Mouse (Mus musculus) naive thymus-derived CD4-positive, alpha-beta T cell, adult 2 months (primary cell): Measurements from ENCODE around the gene Phb2.

ENCODE experiments used
- DNase-seq: peaks from one replicate; pipeline ENCODE4 v3.0.0-alpha.2; 2011; ENCODE audit warnings: low read depth

The Phb2 gene

GRCm38 (mm10) chr6:124690517-124690916 lies 21.6 kb upstream of the Phb2 start:
- no peak for DNase-seq

DNA sequence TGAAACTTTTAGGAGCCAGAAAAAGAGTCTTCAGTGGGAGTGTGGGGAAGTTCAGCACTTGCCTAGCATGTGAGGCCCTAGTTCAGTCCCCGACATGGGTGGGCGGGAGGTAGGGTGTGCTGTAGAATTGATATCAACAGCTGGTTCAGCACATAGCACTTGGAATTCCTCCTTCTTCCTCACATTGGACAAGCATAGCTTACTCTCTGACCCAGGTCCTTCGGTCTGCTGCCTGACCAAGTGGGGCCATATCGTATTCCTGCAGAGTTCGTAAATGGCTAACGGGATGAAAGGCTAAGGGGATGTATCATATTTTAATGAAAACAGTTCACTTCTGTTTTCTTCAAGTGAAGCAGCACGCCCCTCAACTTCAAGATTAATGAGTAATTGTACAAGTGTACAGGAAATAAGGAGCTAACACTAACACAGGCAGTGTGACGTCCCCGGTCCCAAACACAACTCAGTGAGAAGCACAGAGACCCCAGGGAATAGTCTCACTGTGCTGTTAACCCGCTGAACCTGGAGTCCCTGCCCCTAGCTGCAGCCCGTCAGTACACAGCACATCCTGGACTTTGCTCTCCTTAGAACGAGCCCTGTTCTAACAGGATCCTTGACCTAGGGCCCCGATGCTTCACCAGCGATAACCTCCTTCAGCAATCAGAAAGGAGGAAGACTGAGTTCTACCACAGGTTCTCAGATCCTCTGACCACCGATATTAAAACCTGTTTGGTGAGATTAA lies 18.7 kb upstream of the Phb2 start:
- DNase-seq, result no peak

DNA sequence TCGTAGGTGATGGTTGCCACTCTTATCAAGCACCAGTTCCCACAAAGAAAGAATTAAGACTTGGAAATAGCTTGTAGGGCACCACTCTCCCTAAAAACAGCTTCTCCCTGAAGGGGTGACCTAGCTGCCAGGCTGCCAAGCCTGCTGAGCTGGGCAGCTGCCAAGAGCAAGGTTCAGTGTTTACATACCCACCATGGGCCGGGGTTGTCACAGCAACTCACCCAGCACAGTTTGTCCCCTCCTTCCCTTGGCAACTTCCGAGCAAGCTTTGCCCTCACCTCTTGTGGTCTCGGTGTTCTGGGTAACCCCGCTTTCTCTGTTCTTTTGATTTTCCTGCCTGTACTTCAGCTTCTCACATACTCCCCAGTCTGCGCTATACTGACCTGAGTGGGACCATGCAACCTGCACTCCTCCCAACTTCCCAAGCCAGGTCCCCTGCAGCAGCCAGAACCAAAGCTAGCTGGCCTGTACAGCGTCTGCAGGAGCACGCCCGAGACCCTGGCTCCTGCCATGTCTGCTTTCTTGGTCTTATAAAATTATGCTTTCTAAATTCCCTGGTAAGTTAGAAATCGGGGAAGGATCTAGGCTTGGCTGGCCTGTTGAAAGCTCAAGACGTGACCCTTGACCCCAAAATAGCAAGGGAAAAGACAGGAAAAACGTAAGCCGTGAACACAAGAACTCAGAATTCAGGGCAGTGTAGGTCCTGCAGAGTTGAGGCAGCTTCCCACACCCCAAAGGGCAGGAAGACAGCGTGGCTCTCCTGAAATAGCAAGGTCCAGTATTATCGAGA lies 17.8 kb upstream of the Phb2 start:
- DNase-seq, result peak; percentile 87

DNA sequence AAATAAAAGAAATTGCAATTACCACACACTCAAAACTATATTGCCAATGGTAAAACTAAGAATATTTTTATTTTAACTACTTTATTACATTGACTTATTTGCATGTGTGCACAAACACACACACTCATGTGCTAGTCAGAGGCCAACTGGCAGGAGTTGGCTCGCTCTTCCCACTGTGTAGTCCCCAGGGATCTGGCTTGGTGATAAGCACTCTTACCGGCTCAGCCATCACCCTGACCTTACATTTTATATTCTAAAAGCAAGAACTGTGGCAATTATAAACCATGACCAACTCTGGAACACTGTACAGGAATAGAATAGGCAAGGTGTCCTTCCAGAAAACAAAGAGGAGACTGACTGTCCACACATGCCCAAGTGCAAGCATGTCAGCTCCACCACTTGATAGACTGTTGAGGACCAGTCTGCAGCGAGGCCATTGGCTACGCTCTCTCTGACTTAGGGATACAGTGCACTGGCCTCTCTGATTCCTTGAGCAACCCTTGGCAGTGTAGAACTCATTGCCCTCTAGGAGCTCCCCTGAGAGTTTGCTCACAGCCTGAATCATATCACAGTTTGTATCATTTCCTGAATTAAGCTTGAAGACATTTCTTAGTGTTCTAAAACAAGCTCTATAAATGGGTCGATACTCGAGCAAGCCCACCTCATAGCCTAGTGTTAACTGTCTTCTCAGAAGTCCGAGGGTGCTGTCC lies 15.5 kb upstream of the Phb2 start:
- no peak for DNase-seq

- no peak for DNase-seq
Observed at GRCm38 (mm10) chr6:124698751-124699150, 13.4 kb upstream of the Phb2 start.

DNA sequence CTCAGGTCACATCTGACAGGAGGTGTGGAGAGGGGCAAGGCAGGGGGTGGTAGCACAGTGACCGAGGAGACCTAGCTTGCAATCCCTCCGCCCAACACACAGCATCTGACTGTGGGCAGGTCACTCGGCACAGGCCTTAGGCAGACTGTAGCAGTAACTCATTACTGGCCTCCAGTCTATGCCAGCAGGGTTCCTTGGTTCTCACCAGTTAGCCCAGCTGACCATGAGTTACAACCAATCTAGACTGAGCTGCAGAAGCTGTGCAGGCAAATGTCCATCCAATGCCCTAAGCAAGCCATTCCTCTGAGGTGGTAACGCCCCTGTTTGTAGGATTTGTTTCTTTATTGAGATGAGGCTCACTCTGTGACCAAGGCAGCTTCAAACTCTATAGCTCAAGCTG lies 12.8 kb upstream of the Phb2 start:
- no peak for DNase-seq

GRCm38 (mm10) chr6:124699962-124700610 lies 12.1 kb upstream of the Phb2 start:
- no peak for DNase-seq

GRCm38 (mm10) chr6:124701338-124701737 lies 10.8 kb upstream of the Phb2 start:
- DNase-seq, result no peak

GRCm38 (mm10) chr6:124702102-124702783 lies 9.9 kb upstream of the Phb2 start:
- DNase-seq, result no peak

DNA sequence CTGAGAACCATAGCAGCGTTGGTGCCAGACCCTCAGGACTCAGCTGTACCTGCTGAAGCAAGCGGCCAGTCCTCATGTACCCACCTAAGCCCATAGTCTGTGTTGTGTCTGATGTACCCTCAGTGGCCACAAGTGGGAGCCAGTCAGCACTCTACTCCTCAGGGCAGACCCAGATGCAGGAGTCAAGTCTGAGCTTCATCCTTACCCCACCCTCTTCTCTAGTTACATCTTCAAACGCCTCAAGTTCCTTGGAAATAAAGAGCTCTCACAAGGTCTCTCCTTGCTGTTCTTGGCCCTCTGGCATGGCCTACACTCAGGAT lies 9.4 kb upstream of the Phb2 start:
- DNase-seq, result peak; percentile 86

DNA sequence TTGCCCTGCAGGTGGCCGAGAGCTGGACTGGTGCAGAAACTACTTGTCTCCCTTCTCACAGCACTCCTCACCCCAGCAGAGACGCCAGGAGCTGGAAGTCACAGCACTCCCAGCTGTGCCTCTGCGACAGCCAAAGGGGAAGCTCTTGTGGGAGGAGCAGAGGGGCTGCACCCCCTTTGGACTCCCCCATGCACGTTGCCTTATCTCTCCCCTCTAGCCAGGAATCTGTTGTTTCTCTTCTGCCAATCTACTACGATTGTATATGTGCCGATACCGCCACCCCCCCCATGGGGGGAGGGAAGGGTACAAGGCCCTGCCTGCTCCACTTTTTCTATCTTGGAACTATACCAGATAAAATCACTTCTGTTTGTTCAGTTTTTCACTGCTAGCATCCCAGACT lies 8.3 kb upstream of the Phb2 start:
- no peak for DNase-seq

DNA sequence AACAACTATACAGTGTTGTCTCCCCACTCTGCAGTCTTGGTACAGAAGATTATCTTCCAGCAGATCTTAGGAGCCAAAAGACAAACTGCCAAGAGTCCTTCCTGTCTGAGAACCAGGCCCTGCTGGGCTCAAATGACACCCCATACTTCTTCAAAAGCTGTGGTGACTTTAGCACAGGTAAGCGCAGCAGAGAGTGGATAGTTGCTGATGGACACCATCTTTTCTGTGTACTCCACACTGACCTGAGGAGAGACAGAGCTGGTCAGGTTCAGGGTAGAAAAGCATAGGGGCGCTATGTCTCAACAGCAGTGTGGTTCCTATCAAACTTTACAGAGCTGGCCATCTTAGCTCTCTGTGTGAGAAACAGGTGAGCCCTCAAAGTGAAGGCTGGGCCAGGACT lies 7.7 kb upstream of the Phb2 start:
- no peak for DNase-seq

GRCm38 (mm10) chr6:124706061-124706627 lies 6.0 kb upstream of the Phb2 start:
- no peak for DNase-seq

DNA sequence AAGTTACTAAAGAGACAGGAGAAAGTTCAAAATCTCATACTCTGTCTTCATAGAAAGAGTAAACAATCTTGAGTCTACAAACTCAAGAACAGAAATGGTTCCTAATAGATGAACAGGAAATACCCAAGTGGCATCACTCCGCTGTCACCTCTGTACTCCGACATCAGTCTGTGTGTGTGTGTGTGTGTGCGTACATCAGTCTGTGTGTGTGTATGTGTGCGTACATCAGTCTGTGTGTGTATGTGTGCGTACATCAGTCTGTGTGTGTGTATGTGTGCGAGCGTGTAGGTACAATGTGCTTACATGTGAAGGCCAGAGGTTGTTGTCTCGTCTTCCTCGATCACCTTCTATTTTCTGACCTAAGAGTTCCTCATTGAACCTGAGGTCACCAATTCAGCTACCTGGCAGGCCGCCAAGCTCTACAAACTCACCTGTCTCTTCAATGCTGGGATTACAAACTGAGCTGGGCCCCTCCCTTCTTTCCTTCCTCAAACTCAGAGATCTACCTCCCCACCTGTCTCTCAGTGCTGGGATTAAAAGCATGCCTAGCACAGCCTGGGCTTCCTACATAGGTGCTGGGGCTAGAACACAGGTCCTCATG lies 3.7 kb upstream of the Phb2 start:
- DNase-seq, result no peak

DNA sequence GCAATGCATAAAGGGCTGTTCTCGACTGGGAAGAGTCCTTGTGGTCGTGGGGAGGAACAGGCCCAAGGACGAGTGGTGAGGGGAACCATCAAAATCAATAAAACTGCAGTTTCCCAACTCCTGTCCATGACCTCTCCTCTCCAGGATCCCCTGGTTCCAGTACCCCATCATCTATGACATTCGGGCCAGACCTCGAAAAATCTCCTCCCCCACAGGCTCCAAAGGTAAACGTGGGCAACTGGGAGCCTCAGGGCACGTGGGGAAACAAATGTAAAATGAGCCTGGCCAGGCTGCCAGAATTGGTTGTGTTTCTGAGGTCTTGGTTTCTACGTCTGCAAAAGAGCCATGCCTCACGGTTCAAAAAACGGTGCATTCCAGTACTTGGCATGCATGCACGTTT lies 782 bp downstream of the Phb2 start:
- DNase-seq, result no peak

DNA sequence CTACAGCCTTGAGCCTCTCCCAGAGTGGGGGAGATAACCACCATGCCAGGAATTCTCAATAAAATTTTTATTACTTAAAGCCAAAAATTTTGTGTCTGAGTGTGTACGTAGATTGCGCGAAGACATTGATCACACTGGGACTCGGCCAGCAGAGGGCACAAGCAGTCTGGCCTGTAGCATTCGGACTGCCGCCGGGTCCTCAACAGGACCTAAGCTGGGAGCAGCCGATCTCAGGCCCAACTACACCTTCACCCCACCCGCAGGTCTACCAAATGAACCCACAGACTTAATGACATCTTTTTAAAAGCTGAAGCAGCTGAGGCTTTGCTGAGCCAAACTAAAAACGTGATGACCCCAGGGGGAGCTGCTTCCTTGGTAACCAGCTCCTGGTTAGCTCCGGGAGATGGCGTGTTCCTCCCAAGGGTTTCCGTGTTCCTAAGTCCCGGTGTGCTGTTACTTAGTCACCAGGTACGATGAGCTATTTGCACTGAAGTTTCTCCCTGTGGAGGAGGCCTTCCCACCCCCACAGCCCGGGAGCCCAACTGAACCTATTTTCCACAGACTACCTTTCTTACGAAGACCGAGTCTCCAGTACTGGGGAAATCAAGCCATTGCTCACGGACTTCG lies 4.8 kb downstream of the Phb2 start:
- DNase-seq, result peak; percentile 80

DNA sequence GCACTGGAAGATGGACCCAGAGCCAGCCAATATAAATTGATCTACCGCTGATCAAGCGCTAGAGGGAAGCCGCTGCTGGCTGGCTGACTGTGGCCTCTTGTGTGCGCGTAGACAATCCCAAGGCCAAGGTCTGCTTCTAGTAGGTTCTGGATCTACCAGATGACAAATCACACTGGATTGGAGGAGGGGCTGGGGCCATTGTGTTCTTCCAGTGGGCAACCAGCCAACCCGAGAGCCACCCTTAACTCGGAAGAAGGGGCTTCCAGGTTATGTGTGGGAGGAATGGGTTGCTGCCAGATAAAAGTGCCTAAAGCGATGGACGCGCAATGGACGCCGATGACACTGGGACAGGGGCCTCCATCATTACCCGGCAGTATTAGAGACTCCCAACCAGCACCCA lies 5.8 kb downstream of the Phb2 start:
- no peak for DNase-seq

- no peak for DNase-seq
Observed at GRCm38 (mm10) chr6:124718703-124719102, 6.6 kb downstream of the Phb2 start.

GRCm38 (mm10) chr6:124719354-124719978 lies 7.3 kb downstream of the Phb2 start:
- no peak for DNase-seq

- DNase-seq, result peak; percentile 51
Observed at GRCm38 (mm10) chr6:124720904-124721303, 8.8 kb downstream of the Phb2 start.
